Mouse (Mus musculus) heart, embryonic 16.5 days (tissue): Measurements from ENCODE around the gene 9130230L23Rik. TPM values are rescaled to one million over a fixed set of nuclear protein-coding genes. Genes with fewer than 3 reads are reported as not detected.
A peak's percentile ranks its signal among the peaks of the same experiment; 100 is the strongest.

Source experiments
- ATAC-seq: fragments of 200-750 bp; cut with Nextera tagmentation; replicated peaks from 2 replicates; pipeline ENCODE4 v1.8.0; 2017; ENCODE audit warnings: moderate number of reproducible peaks; ENCODE audit not compliant: insufficient read depth, low FRiP score; ENCODE audit errors: extremely low read depth
- H3K27ac ChIP-seq: fragments of 300-500 bp; sonication (generic); 2 replicates; pipeline ENCODE4 v1.5.1; 2014; ENCODE audit warnings: mild to moderate bottlenecking, low read length, control low read depth, moderate library complexity
- H3K27me3 ChIP-seq: fragments of 300-500 bp; sonication (generic); 2 replicates; pipeline ENCODE4 v1.6.1; 2014; ENCODE audit warnings: low read length, mixed read lengths; ENCODE audit not compliant: control insufficient read depth, insufficient read depth
- H3K36me3 ChIP-seq: fragments of 300-500 bp; sonication (generic); 2 replicates; pipeline ENCODE4 v1.6.1; 2014; ENCODE audit not compliant: control insufficient read depth, insufficient read depth
- H3K4me1 ChIP-seq: fragments of 300-500 bp; sonication (generic); 2 replicates; pipeline ENCODE4 v1.6.1; 2014; ENCODE audit warnings: low read length, mixed read lengths; ENCODE audit not compliant: control insufficient read depth, insufficient read depth
- H3K4me2 ChIP-seq: fragments of 300-500 bp; sonication (generic); 2 replicates; pipeline ENCODE4 v1.6.1; 2014; ENCODE audit warnings: low read depth, mild to moderate bottlenecking, control low read depth, low read length
- H3K4me3 ChIP-seq: fragments of 300-500 bp; sonication (generic); 2 replicates; pipeline ENCODE4 v1.5.1; 2014; ENCODE audit warnings: mild to moderate bottlenecking, control low read depth, low read length
- H3K9ac ChIP-seq: fragments of 300-500 bp; sonication (generic); 2 replicates; pipeline ENCODE4 v1.6.1; 2014; ENCODE audit warnings: low read length, control low read depth
- H3K9me3 ChIP-seq: fragments of 300-500 bp; sonication (generic); replicated peaks from 2 replicates; pipeline ENCODE4 v1.6.1; 2016; ENCODE audit warnings: low read length; ENCODE audit not compliant: control insufficient read depth
- WGBS: fragments of 180-500 bp; shearing (Covaris S2); extraction: QIAGEN DNeasy Blood & Tissue Kit; methylation state at CpG from one replicate; pipeline ENCODE4 v1.1.7; 2014; 5-methylcytosine and 5-hydroxymethylcytosine counted together
- polyA plus RNA-seq: library from polyadenylated mRNA; unstranded; fragments of >200 nt; fragmentation: Nextera tagmentation; extraction: Ambion mirVana; gene quantifications from 2 replicates; pipeline ENCODE4 v1.2.1, GENCODE M21; 2015

Gene 9130230L23Rik
- polyA plus RNA-seq, 1 experiment from 2014 or later, result 0.22 TPM

- no peaks in the 10 kb centered on the region for H3K27me3 ChIP-seq
- H3K4me1 ChIP-seq, result peaks cover 7% of the 10 kb centered on the region
- no peak for ATAC-seq
- no peak overlapping the region for H3K9ac ChIP-seq
- no peak overlapping the region for H3K27ac ChIP-seq
- no peak overlapping the region for H3K4me2 ChIP-seq
- H3K4me3 ChIP-seq, result no peak overlapping the region
- no peaks in the 10 kb centered on the region for H3K9me3 ChIP-seq
- H3K36me3 ChIP-seq, result no peaks in the 10 kb centered on the region
- WGBS, result 76% methylated on average over 18 of the region's 18 CpGs
Measured at GRCm38 (mm10) chr5:65950679-65951512, 53.2 kb downstream of the 9130230L23Rik start.

- 66% methylated on average over 6 of the region's 6 CpGs for WGBS
Measured at GRCm38 (mm10) chr5:65950236-65950635, 53.8 kb downstream of the 9130230L23Rik start.

GRCm38 (mm10) chr5:65949822-65950221, 54.3 kb downstream of the 9130230L23Rik start:
- Histone ChIP-seq H3K27ac (no peak overlapping the region), H3K36me3 (no peaks in the 10 kb centered on the region), H3K27me3 (no peaks in the 10 kb centered on the region), H3K9me3 (no peaks in the 10 kb centered on the region), H3K4me2 (no peak overlapping the region), H3K4me3 (no peak overlapping the region), H3K4me1 (no peaks in the 10 kb centered on the region), H3K9ac (no peak overlapping the region)
- no peak for ATAC-seq
- 64% methylated on average over 3 of the region's 3 CpGs for WGBS

More at GRCm38 (mm10) chr5:65950236-65950635, 53.8 kb downstream of the 9130230L23Rik start:
- Histone ChIP-seq H3K9me3 (no peaks in the 10 kb centered on the region), H3K4me2 (no peak overlapping the region), H3K36me3 (no peaks in the 10 kb centered on the region), H3K4me1 (peaks cover 1% of the 10 kb centered on the region; the same call in 1 of the 2 replicates), H3K4me3 (no peak overlapping the region), H3K27ac (no peak overlapping the region), H3K9ac (no peak overlapping the region), H3K27me3 (no peaks in the 10 kb centered on the region)
- no peak for ATAC-seq

- no peak overlapping the region for H3K27ac ChIP-seq
- WGBS, result 62% methylated on average over 4 of the region's 4 CpGs
- no peaks in the 10 kb centered on the region for H3K27me3 ChIP-seq
- H3K9me3 ChIP-seq, result no peaks in the 10 kb centered on the region
- no peak overlapping the region for H3K9ac ChIP-seq
- ATAC-seq, result no peak
- H3K4me3 ChIP-seq, result no peak overlapping the region
- no peak overlapping the region for H3K4me2 ChIP-seq
- H3K36me3 ChIP-seq, result no peaks in the 10 kb centered on the region
- H3K4me1 ChIP-seq, result peaks cover 8% of the 10 kb centered on the region; the same call in 1 of the 2 replicates
Measured at GRCm38 (mm10) chr5:65941145-65941544, 62.9 kb downstream of the 9130230L23Rik start.

- Histone ChIP-seq H3K27ac (no peak overlapping the region), H3K36me3 (no peaks in the 10 kb centered on the region), H3K9ac (no peak overlapping the region), H3K9me3 (no peaks in the 10 kb centered on the region), H3K27me3 (no peaks in the 10 kb centered on the region), H3K4me2 (no peak overlapping the region), H3K4me1 (peaks cover 8% of the 10 kb centered on the region; the same call in 1 of the 2 replicates), H3K4me3 (no peak overlapping the region)
- 55% methylated on average over 9 of the region's 9 CpGs for WGBS
- peak; percentile 65 for ATAC-seq
Measured at GRCm38 (mm10) chr5:65937998-65938715, 65.9 kb downstream of the 9130230L23Rik start.

GRCm38 (mm10) chr5:65937011-65937726, 66.9 kb downstream of the 9130230L23Rik start:
- 0 out of 2 replicates have a peak overlapping the region, but pooled peaks have one; percentile 11 for H3K27ac ChIP-seq
- no peak overlapping the region; the same call in 1 of the 2 replicates for H3K9ac ChIP-seq
- H3K9me3 ChIP-seq, result no peaks in the 10 kb centered on the region
- H3K4me3 ChIP-seq, result peak overlapping the region; percentile 15; the same call in 1 of the 2 replicates
- peak overlapping the region; percentile 49 for H3K4me2 ChIP-seq
- ATAC-seq, result no peak
- no peaks in the 10 kb centered on the region for H3K27me3 ChIP-seq
- H3K36me3 ChIP-seq, result no peaks in the 10 kb centered on the region
- WGBS, result 35% methylated on average over 11 of the region's 11 CpGs
- H3K4me1 ChIP-seq, result peaks cover 8% of the 10 kb centered on the region; the same call in 1 of the 2 replicates

GRCm38 (mm10) chr5:65934783-65935182, 69.3 kb downstream of the 9130230L23Rik start, which contains the start of gene Chrna9:
Gene Chrna9, plus strand, starts transcription at chr5:65934921.
- H3K27me3 ChIP-seq, result no peaks in the 10 kb centered on the region
- ATAC-seq, result no peak
- H3K4me3 ChIP-seq, result peak within 1 kb of the TSS; percentile 21
- peaks cover 8% of the 10 kb centered on the region; the same call in 1 of the 2 replicates for H3K4me1 ChIP-seq
- H3K36me3 ChIP-seq, result no peaks in the 10 kb centered on the region
- no peak within 1 kb of the TSS for H3K27ac ChIP-seq
- peak within 1 kb of the TSS; percentile 35; the same call in 1 of the 2 replicates for H3K9ac ChIP-seq
- H3K4me2 ChIP-seq, result 0 out of 2 replicates have a peak within 1 kb of the TSS, but pooled peaks have one; percentile 9
- 73% methylated on average over 5 of the region's 5 CpGs for WGBS
- no peaks in the 10 kb centered on the region for H3K9me3 ChIP-seq

- no peak for ATAC-seq
- no peaks in the 10 kb centered on the region for H3K27me3 ChIP-seq
- H3K4me2 ChIP-seq, result no peak overlapping the region
- H3K9me3 ChIP-seq, result no peaks in the 10 kb centered on the region
- whole genome bisulfite sequencing, result 79% methylated on average over 2 of the region's 2 CpGs
- H3K4me1 ChIP-seq, result peaks cover 8% of the 10 kb centered on the region; the same call in 1 of the 2 replicates
- no peaks in the 10 kb centered on the region for H3K36me3 ChIP-seq
- H3K9ac ChIP-seq, result no peak overlapping the region
- H3K27ac ChIP-seq, result no peak overlapping the region
- H3K4me3 ChIP-seq, result no peak overlapping the region
Measured at GRCm38 (mm10) chr5:65933764-65934163, 70.3 kb downstream of the 9130230L23Rik start.
